8 mouse cellular contexts compared by ENCODE assay signal in genomic region chrX:52163418-52164133, GRCm38 (mm10). TPM values are rescaled to one million over a fixed set of nuclear protein-coding genes. Genes with fewer than 3 reads are reported as not detected.
A peak's percentile ranks its signal among the peaks of the same experiment; 100 is the strongest.
DNase-seq lines count a peak whose midpoint lies in the region; ATAC-seq lines count a peak whose summit lies in the region.

No protein-coding gene starts in this region.

- peaks cover 13% of the 10 kb centered on the region; the same call in 1 of the 2 replicates for H3K4me1 ChIP-seq in forebrain, embryonic 15.5 days
- no peaks in the 10 kb centered on the region for H3K4me1 ChIP-seq in intestine, embryonic 14.5 days (replicated peaks; ENCODE audit: control insufficient read depth, insufficient read depth, low read length)

- no peaks in the 10 kb centered on the region for H3K36me3 ChIP-seq in forebrain, embryonic 15.5 days
- no peaks in the 10 kb centered on the region for H3K36me3 ChIP-seq in intestine, embryonic 14.5 days (ENCODE audit: control insufficient read depth, insufficient read depth, low read length)

- peak overlapping the region; percentile 60 for H3K4me2 ChIP-seq in forebrain, embryonic 15.5 days (replicated peaks)
- peak overlapping the region; percentile 65 for H3K4me2 ChIP-seq in intestine, embryonic 14.5 days (ENCODE audit: low read length)

- WGBS in forebrain, embryonic 15.5 days = 22% methylated on average over 25 of the region's 25 CpGs
- 14% methylated on average over 25 of the region's 25 CpGs for WGBS in intestine, embryonic 14.5 days

- H3K27ac ChIP-seq in forebrain, embryonic 15.5 days (replicated peaks) = no peak overlapping the region
- H3K27ac ChIP-seq in intestine, embryonic 14.5 days (ENCODE audit: low read depth) = no peak overlapping the region

- no peaks in the 10 kb centered on the region for H3K27me3 ChIP-seq in forebrain, embryonic 15.5 days
- H3K27me3 ChIP-seq in intestine, embryonic 14.5 days (replicated peaks; ENCODE audit: control insufficient read depth, insufficient read depth, low read length) = peaks cover 19% of the 10 kb centered on the region; the same call in 1 of the 2 replicates

- no peak for ATAC-seq in forebrain, embryonic 15.5 days (replicated peaks)
- no peak for ATAC-seq in intestine, embryonic 14.5 days (replicated peaks; ENCODE audit: low FRiP score, low TSS enrichment, low read depth)
- no peak for ATAC-seq in inflammation-experienced regulatory T-cells, adult 6 months

- H3K9ac ChIP-seq in forebrain, embryonic 15.5 days (replicated peaks) = peak overlapping the region; percentile 64
- peak overlapping the region; percentile 55; the same call in 1 of the 2 replicates for H3K9ac ChIP-seq in intestine, embryonic 14.5 days (ENCODE audit: low read length)

- H3K4me3 ChIP-seq in forebrain, embryonic 15.5 days = peak overlapping the region; percentile 61
- peak overlapping the region; percentile 47 for H3K4me3 ChIP-seq in intestine, embryonic 14.5 days (ENCODE audit: low read depth, low read length)

- peak; percentile 26 for DNase-seq in urinary bladder, adult 2 months (ENCODE audit: low spot score)
- no peak for DNase-seq in urinary bladder, postnatal 10 days (ENCODE audit: low spot score)
- peak; percentile 54 for DNase-seq in intestine, embryonic 14.5 days (ENCODE audit: low spot score)
- DNase-seq in lung, postnatal 14 days = peak; percentile 6
- no peak for DNase-seq in thymus, adult 18-20 months
- DNase-seq in spleen, postnatal 36 days (ENCODE audit: low spot score in 2 of 2) = no peak

- no peaks in the 10 kb centered on the region for H3K9me3 ChIP-seq in forebrain, embryonic 15.5 days
- H3K9me3 ChIP-seq in intestine, embryonic 14.5 days (ENCODE audit: control insufficient read depth, low read length) = no peaks in the 10 kb centered on the region

RNA-seq across cellular contexts. Expression of gene Gpc4, which starts 1.5 kb away (rescaled TPM):
- 49.9 and 66.6 TPM in 2 replicates for polyA plus RNA-seq in urinary bladder, adult 2 months (2012; rRNA removed)
- 31.3 and 38.0 TPM in 2 replicates for polyA plus RNA-seq in forebrain, embryonic 15.5 days (2015; fragmentation: Nextera tagmentation; extraction: Ambion mirVana)
- polyA plus RNA-seq in intestine, embryonic 14.5 days (2014; fragmentation: Nextera tagmentation; extraction: Ambion mirVana) = 21.8 TPM in 2 replicates
- not detected for polyA plus RNA-seq in inflammation-experienced regulatory T-cells, adult 6 months (2017; shearing (Covaris generic))

Comparison
In these comparisons a context has a peak if more than half of its experiments do, and no peak if none do; other contexts are left out.
1. DNase-seq: peak in urinary bladder, adult 2 months (single experiment), intestine, embryonic 14.5 days (single experiment) and lung, postnatal 14 days (single experiment); none in urinary bladder, postnatal 10 days (single experiment), thymus, adult 18-20 months (0 of 2) and spleen, postnatal 36 days (0 of 2).
2. RNA of gene Gpc4, which starts 1.5 kb away (polyA plus RNA-seq): 49.9 to 66.6 TPM in urinary bladder, adult 2 months, 31.3 to 38.0 TPM in forebrain, embryonic 15.5 days and 21.8 TPM in intestine, embryonic 14.5 days; not detected in inflammation-experienced regulatory T-cells, adult 6 months; every median in the first group is over 10 times any median in the second.